Mouse (Mus musculus): Measurements from ENCODE around the gene Eps15. TPM values are rescaled to one million over a fixed set of nuclear protein-coding genes. Genes with fewer than 3 reads are reported as not detected.
A peak's percentile ranks its signal among the peaks of the same experiment; 100 is the strongest.
"Not testable (repeated sequence)": the region's sequence is repeated elsewhere in the genome, so short reads cannot be mapped to it uniquely, and the experiment has no call there.

Eps15 gene
- polyA plus RNA-seq, 1 experiment from 2014 or later = 20.0 TPM

DNA sequence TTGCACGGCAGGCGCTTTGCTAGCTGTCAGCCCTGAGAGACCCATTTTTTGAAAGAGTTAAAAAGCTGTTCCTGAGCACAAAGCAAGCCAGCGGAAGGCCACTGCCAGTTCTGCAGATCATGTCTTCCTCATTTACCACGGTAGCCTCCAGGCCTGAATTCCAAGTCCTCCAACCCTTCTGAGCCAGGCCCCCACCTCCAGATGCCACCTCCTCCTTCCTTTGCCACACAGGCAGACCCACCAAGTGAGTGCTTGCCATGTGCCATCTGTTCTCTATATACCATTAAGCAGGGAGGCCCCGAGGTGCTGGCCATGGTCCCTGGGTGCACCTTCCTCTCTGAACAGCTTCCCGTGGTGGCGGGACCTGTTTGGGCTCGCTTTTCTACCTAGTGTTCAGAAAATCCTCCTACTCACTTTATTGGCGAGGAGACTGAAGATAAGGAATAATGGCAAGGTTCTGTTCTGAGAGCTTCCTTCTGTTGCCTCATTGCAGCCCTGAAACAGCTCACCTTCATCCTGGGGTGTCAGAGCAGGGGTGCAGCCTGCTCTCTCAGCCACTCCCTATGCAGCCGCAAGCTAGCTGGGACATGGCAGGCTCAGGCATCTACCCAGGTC is 120.4 kb downstream of the Eps15 start:
- H3K27me3 ChIP-seq (ENCODE audit: insufficient read depth, low read length) = no peaks in the 10 kb centered on the region
- H3K4me2 ChIP-seq (ENCODE audit: low read depth, low read length) = no peak overlapping the region
- no peak overlapping the region for H3K9ac ChIP-seq (replicated peaks)
- no peak for ATAC-seq
- TF ChIP-seq EP300 (IDR thresholded peaks at IDR 0.05; ENCODE audit: low read depth) (no peak), CTCF (IDR thresholded peaks at IDR 0.05; ENCODE audit: low read depth) (no peak)
- H3K4me3 ChIP-seq (ENCODE audit: low read depth, low read length) = no peak overlapping the region
- WGBS (ENCODE audit: insufficient replicate concordance) = 77% methylated on average over 10 of the region's 10 CpGs
- H3K4me1 ChIP-seq (ENCODE audit: insufficient read depth) = no peaks in the 10 kb centered on the region
- peaks cover 8% of the 10 kb centered on the region; the same call in 1 of the 2 replicates for H3K36me3 ChIP-seq (replicated peaks; ENCODE audit: insufficient read depth, low read length)
- no peak for DNase-seq
- no peaks in the 10 kb centered on the region for H3K9me3 ChIP-seq (ENCODE audit: low read length)
- H3K27ac ChIP-seq (ENCODE audit: low read depth) = no peak overlapping the region

DNA sequence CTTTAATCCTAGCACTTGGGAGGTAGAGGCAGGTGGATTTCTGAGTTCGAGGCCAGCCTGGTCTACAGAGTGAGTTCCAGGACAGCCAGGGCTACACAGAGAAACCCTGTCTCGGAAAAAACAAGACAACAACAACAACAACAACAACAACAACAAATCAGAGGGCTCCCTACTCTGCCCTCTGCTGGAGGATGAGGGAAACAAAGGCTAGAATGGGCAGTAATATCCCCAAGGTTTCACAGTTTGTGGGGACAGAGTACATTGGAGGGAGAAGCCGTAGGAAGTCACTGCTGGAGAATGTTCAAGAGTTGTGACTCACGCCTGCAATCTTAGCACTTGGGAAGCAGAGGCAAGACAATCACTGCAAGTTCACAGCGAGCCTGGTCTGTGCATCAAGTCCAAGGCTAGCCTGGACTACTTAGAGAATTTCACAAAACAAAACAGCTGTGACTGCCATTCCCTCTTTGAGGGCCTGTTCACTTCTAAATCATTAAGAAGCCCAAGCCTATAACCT is 121.2 kb downstream of the Eps15 start:
- DNase-seq (no peak), ATAC-seq (no peak)
- Histone ChIP-seq H3K4me1 (ENCODE audit: insufficient read depth) (peaks cover 1% of the 10 kb centered on the region; the same call in 1 of the 2 replicates), H3K36me3 (replicated peaks; ENCODE audit: insufficient read depth, low read length) (peaks cover 8% of the 10 kb centered on the region; the same call in 1 of the 2 replicates), H3K27ac (ENCODE audit: low read depth) (no peak overlapping the region), H3K27me3 (ENCODE audit: insufficient read depth, low read length) (no peaks in the 10 kb centered on the region), H3K4me2 (ENCODE audit: low read depth, low read length) (no peak overlapping the region), H3K4me3 (ENCODE audit: low read depth, low read length) (no peak overlapping the region), H3K9ac (replicated peaks) (no peak overlapping the region), H3K9me3 (ENCODE audit: low read length) (no peaks in the 10 kb centered on the region)
- 80% methylated on average over 5 of the region's 5 CpGs for WGBS (ENCODE audit: insufficient replicate concordance)
- TF ChIP-seq EP300 (IDR thresholded peaks at IDR 0.05; ENCODE audit: low read depth) (no peak), CTCF (IDR thresholded peaks at IDR 0.05; ENCODE audit: low read depth) (peak; percentile 63)

DNA sequence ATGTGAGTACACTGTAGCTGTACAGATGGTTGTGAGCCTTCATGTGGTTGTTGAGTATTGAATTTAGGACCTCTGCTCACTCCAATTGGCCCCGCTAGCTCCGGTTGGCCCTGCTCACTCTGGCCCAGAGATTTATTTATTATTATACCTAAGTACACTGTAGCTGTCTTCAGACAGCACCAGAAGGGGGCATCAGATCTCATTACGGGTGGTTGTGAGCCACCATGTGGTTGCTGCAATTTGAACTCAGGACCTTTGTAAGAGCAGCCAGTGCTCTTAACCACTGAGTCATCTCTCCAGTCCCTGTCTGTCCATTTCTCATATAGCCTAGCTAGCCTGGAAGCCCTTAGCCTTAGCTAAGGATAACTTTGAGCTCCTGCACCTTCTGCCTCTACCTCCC is 124.8 kb downstream of the Eps15 start:
- not testable (repeated sequence) for H3K9me3 ChIP-seq (ENCODE audit: low read length); H3K27me3 ChIP-seq (ENCODE audit: insufficient read depth, low read length); ATAC-seq; DNase-seq; H3K36me3 ChIP-seq (replicated peaks; ENCODE audit: insufficient read depth, low read length)
- peak; percentile 54 for TF ChIP-seq CTCF (IDR thresholded peaks at IDR 0.05; ENCODE audit: low read depth)
- Histone ChIP-seq H3K4me1 (ENCODE audit: insufficient read depth) (peaks cover 23% of the 10 kb centered on the region), H3K4me2 (ENCODE audit: low read depth, low read length) (peak overlapping the region; percentile 99), H3K9ac (replicated peaks) (peak overlapping the region; percentile 82), H3K4me3 (ENCODE audit: low read depth, low read length) (peak overlapping the region; percentile 68), H3K27ac (ENCODE audit: low read depth) (peak overlapping the region; percentile 44; the same call in 1 of the 2 replicates)
- WGBS (ENCODE audit: insufficient replicate concordance) = 92% methylated on average over 3 of the region's 3 CpGs

DNA sequence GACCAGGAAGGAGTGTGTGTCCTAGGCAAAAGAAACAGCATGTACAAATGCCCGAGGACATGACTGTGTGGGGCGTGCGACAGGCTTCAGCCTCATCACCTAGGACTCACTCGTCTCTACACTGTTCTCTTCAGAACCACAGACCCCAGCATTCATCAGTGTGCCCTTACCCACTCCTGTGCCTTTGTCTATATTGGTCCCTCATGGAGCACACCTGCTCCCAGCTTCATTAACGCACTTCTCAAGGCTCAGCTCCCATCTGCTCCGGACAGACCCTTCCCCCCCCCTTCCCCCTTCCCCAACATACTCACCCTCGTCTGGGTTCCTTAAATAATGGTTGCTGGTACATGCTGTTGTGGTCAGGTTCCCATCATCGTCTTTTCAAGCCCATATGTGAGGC is 125.3 kb downstream of the Eps15 start:
- 59% methylated on average over 8 of the region's 8 CpGs for WGBS (ENCODE audit: insufficient replicate concordance)
- peak overlapping the region; percentile 82 for H3K9ac ChIP-seq (replicated peaks)

DNA sequence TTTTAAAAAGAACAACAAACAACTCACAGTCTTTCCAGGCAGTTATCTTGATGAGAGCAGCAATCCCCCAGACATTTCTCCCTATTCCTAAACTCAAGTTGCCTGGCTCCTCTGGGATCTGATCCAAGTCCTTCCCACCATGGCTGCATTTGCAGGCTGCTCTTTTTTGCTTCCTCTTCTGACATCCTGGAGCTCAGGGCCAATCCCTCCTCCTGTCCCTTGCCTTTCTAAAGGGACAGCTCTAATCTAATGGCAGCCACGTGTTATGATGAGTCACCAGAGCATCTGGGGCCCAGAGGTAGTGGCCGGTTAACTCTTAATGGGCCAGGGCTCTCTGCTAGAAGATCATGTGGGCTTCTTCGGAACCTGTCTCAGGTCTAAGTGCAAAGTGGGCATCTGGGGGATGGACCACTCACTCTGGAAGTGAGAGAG is 126.0 kb downstream of the Eps15 start:
- peak overlapping the region; percentile 99 for H3K4me2 ChIP-seq (ENCODE audit: low read depth, low read length)
- no peaks in the 10 kb centered on the region for H3K9me3 ChIP-seq (ENCODE audit: low read length)
- H3K36me3 ChIP-seq (replicated peaks; ENCODE audit: insufficient read depth, low read length) = peaks cover 8% of the 10 kb centered on the region; the same call in 1 of the 2 replicates
- 4% methylated on average over 3 of the region's 3 CpGs for WGBS (ENCODE audit: insufficient replicate concordance)
- peak overlapping the region; percentile 88 for H3K27ac ChIP-seq (ENCODE audit: low read depth)
- peak overlapping the region; percentile 82 for H3K9ac ChIP-seq (replicated peaks)
- H3K4me3 ChIP-seq (ENCODE audit: low read depth, low read length) = peak overlapping the region; percentile 68
- ATAC-seq = peak; percentile 84
- DNase-seq = peak; percentile 74
- peaks cover 33% of the 10 kb centered on the region for H3K4me1 ChIP-seq (ENCODE audit: insufficient read depth)
- TF ChIP-seq CTCF (IDR thresholded peaks at IDR 0.05; ENCODE audit: low read depth) = no peak
- peak; percentile 90 for TF ChIP-seq EP300 (IDR thresholded peaks at IDR 0.05; ENCODE audit: low read depth)
- H3K27me3 ChIP-seq (ENCODE audit: insufficient read depth, low read length) = no peaks in the 10 kb centered on the region

More for the DNA sequence above, 125.3 kb downstream of the Eps15 start:
- peak overlapping the region; percentile 88 for H3K27ac ChIP-seq (ENCODE audit: low read depth)
- no peaks in the 10 kb centered on the region for H3K9me3 ChIP-seq (ENCODE audit: low read length)
- peaks cover 28% of the 10 kb centered on the region for H3K4me1 ChIP-seq (ENCODE audit: insufficient read depth)
- peaks cover 8% of the 10 kb centered on the region; the same call in 1 of the 2 replicates for H3K36me3 ChIP-seq (replicated peaks; ENCODE audit: insufficient read depth, low read length)
- TF ChIP-seq CTCF (IDR thresholded peaks at IDR 0.05; ENCODE audit: low read depth) = no peak
- TF ChIP-seq EP300 (IDR thresholded peaks at IDR 0.05; ENCODE audit: low read depth) = no peak
- peak overlapping the region; percentile 68 for H3K4me3 ChIP-seq (ENCODE audit: low read depth, low read length)
- H3K4me2 ChIP-seq (ENCODE audit: low read depth, low read length) = peak overlapping the region; percentile 99
- H3K27me3 ChIP-seq (ENCODE audit: insufficient read depth, low read length) = no peaks in the 10 kb centered on the region
- ATAC-seq (no peak), DNase-seq (no peak)

DNA sequence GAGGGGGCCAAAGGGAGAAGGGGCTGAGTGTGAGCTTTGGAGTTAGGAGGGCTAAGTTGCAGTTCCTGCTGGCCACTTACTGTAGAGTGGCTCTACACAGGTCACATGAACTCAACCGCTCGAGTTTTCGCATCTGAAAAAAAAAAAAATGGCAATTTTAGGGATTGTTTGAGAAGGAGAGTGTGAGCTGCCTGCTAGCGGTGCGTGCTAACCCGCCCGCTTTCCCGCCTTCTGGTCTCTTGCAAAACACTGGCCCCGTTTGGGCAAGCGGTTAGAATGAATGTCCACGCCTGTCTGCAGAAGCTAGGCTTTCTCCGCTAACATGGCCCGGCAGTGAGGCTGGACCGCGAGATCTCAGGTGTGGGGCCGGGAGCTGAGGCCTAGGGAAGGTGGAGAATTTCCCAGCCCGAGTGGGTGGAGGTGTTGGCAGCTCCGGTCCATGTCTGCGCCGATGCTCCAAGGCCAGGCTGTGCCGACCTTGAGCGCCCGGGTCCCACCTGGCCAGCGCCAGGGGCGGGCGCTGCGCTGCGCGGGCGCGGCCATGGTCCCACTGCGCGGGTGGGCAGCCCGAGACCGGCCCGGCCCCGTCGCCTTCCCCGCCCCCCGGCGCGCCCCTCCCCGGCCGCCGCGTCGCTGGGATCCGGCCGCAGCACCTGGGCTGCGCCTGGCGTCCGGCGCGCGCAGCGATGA is 126.6 kb downstream of the Eps15 start, which contains the start of gene Ttc39a:
Gene Ttc39a (plus strand): TSS at position 138 of the 690 bp plus-strand sequence.
- ATAC-seq (peak; percentile 47), DNase-seq (peak; percentile 72)
- peaks cover 36% of the 10 kb centered on the region for H3K4me1 ChIP-seq (ENCODE audit: insufficient read depth)

More for the DNA sequence above, 126.6 kb downstream of the Eps15 start, which contains the start of gene Ttc39a:
- H3K4me2 ChIP-seq (ENCODE audit: low read depth, low read length) = peak within 1 kb of the TSS; percentile 99
- WGBS (ENCODE audit: insufficient replicate concordance) = 2% methylated on average over 43 of the region's 56 CpGs
- H3K27ac ChIP-seq (ENCODE audit: low read depth) = peak within 1 kb of the TSS; percentile 88
- no peaks in the 10 kb centered on the region for H3K27me3 ChIP-seq (ENCODE audit: insufficient read depth, low read length)
- H3K9me3 ChIP-seq (ENCODE audit: low read length) = no peaks in the 10 kb centered on the region
- H3K4me3 ChIP-seq (ENCODE audit: low read depth, low read length) = peak within 1 kb of the TSS; percentile 68
- no peak for TF ChIP-seq CTCF (IDR thresholded peaks at IDR 0.05; ENCODE audit: low read depth)
- TF ChIP-seq EP300 (IDR thresholded peaks at IDR 0.05; ENCODE audit: low read depth) = no peak; the same call in 1 of the 2 replicates
- H3K36me3 ChIP-seq (replicated peaks; ENCODE audit: insufficient read depth, low read length) = peaks cover 8% of the 10 kb centered on the region; the same call in 1 of the 2 replicates
- H3K9ac ChIP-seq (replicated peaks) = peak within 1 kb of the TSS; percentile 82

Data from liver, postnatal 0 days (tissue).